Mouse (Mus musculus): ENCODE data around the gene Map2k2.
A peak's percentile ranks its signal among the peaks of the same experiment; 100 is the strongest.

The Map2k2 gene

DNA sequence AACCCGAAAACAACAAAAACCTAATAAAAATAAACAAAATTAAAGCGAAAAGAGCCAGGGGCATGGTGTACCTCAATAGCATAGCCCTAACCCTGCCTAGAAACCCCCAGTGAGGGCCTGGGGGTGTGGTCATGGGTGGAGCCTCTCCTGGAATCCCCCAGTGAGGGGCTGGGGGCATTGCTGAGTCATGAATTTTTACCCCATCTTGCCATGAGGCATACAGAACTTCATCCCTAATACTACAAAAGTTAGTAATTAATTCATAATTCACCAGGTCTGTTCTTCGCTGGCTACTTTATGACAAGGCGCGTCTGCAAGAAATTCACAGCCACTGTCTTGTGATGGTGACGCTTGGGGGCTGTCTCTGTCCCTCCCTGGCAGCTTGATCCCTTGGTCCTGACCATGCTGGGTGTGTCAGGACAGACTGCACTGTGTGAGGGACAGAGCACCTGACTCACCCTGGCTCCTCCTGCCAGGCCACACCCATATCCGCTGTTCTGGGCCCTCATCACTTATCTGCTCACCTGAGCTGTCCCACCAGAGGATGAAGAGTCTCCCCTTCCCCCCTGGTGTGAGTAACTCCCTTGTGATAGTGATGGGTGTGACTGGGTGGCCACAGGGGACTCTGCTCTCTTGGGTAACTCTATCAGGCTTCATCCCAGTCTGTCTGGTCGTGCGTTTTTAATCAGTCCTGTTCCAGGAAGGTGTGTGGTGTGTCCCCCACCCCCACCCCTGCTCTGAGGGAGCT, 10.6 kb upstream of the Map2k2 start:
- DNase-seq (ENCODE audit: low read depth, low spot score): no peak

DNA sequence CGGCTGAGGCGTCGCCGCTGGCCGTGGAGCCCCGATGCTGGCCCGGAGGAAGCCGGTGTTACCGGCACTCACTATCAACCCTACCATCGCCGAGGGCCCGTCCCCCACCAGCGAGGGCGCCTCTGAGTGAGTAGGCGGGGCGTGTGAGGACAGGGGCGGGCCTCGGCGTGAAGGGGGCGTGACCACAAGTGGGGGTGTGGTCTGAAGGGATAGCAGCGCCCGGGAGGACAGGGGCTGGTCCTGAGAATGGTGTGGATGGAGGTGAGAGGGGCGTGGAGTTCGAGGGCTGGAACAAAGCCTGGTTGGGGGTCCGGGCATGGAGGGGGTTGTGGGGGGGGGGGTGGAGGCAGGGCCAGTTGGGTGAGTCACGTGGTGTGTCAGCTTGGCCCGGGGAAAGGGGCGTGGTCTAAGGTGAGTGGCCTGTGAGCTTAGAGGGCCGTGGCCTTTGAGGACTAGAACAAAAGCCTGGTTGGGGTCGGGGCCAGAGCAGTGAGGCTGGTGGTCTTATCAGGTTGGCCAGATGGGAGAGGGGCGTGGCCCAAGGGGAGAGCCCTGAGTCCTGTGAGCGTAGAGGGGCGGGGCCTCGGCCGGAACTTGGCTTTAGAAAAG, 502 bp downstream of the Map2k2 start:
- peak; percentile 89 for DNase-seq (ENCODE audit: low read depth, low spot score)

DNA sequence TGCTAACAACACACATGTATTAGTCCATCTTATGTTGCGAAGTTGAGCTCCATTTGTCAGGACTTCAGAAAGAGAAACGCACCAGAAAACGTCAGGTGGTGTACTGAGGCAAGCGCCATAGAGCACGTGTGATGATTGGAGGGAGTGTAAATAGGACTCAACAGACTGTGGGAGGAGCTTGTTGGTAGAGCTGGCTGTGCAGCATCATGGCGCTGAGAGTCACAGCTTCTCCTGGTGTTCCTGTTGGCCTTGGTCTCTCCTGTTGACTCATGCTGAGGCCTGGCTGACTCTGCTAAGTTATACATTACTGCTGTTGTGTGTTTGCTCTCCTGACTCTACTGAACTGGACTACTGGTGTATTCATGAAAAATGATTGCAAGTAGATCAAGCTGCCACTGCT, 7.2 kb downstream of the Map2k2 start:
- DNase-seq (ENCODE audit: low read depth, low spot score): no peak

DNA sequence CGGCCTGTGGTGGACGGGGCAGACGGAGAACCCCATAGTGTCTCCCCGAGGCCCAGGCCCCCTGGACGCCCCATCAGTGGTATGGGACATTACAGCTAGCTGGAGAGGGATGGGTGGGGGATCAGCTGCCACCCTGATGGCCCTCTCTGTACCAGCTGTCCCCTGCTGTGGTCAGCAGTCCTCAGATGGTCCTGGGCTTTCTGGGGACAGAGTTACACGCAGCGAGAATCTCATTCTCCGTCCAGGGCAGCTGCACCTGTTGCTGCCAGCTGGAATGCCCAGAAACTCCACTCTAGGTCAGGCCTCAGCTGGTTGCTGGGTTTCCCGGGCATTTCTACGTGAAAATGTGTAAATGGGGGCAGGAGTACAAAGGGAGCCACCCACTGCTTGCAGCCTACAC, 13.9 kb downstream of the Map2k2 start:
- DNase-seq (ENCODE audit: low read depth, low spot score): no peak

DNA sequence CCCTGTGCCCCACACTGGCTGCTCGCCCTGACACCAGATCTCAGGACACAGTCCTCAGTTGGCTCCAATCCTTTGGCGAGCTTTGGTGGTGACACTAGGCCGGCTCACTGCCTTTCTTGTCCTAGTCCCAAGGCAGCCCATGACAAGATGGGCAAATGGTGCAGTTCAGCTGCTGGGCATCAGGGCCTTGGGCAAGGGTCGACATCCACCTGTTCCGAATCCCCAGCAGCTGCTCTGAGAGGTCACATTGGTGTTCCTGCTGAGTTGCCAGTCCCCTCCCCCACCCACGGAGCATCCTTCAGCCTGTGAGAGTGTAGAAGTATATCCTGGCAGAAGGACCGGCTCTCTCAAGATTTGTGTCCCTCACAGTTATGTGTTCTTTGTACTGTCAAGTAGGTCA, 14.9 kb downstream of the Map2k2 start:
- no peak for DNase-seq (ENCODE audit: low read depth, low spot score)

DNA sequence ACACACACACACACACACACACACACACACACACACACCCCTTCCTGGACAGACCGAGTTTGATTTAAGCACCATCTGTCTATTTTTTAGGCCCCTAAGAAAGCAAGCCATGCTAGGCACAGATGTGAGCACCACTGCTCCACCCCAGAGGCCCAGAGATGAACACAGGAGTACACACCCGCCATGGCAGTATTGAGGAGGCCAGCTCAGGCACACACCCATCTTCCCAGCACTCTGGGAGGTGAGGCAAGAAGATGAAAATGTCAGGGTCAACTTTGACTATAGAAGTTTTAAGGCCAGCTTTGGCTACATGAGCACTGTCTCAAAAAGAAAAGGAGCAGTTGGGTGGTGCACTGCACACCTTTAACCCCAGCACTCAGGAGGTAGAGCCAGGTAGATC, 17.2 kb downstream of the Map2k2 start:
- DNase-seq (ENCODE audit: low read depth, low spot score): no peak

DNA sequence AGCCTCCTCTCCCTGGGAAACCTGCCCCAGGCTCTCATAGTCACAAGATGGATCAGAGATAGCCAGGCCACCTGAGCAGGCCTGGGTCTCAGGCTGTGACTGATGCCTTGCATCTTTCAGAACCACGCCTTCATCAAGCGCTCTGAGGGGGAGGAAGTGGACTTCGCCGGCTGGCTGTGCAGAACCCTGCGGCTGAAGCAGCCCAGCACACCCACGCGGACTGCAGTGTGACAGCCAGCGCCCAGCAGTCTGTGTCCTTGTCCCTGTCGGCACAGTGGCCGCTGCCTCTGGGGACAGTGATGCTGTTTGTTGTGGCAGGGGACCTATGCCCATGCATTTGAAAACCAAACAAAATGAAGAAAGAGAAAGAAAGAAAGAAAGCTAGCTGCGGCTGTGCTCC, 17.8 kb downstream of the Map2k2 start:
- no peak for DNase-seq (ENCODE audit: low read depth, low spot score)

DNA sequence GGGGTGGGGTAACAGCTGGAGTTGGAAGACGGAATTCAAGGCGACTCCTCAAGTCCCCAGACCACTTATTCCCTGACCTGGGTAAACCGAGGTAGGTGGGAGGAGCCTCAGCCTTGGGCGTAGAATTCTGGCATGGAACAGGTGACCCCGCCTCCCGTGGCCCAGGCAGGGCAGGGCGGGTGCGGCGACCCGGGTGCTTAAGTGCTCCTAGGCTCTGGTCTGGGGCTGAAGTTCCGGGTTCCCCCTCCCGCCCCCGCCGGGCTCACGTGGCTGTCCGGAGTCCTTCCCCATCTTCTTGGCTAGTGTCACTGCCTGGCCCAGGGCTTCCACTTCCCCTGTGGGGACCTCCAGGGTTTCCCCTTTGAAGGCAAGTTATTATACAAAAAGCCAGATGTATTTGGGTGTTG, 28.5 kb downstream of the Map2k2 start:
- no peak for DNase-seq (ENCODE audit: low read depth, low spot score)

DNA sequence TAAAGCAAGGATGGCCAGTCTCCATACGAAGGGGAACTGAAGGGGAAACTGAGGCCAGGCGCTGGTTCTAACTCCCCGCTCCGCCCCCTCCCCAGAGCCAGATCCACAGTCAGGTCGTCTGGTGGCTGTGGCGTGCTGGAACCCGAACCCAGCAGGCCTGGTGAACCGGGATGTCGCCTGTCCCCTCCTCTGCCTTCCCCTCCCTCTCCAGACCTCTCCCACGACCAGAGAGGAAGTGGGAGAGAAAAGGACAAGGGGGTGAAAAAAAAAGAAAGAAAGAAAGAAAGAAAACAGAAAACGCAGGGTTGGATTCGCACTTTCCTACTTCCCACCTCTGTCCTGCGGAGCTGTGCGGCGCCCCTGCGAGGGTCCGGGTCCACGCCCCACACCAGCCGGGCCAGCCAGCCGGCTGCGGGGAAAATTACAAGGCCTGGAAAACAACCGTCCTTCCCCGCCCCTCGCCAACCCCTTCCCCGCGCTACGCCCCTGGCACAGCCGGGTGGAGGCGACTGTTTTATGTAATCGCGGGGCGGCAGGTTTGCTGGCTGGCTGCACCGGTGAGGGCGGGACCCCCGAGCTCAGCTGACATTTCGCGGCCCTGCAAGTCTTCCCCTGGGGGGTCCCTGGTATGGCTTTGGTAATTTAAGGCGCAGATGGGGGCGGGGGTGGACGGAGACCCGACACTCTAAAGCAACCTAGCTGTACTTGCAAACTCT, 29.4 kb downstream of the Map2k2 start, which contains the start of gene Zbtb7a:
Zbtb7a (plus strand) TSS at position 255 of the 716 bp plus-strand sequence.
- no peak for DNase-seq (ENCODE audit: low read depth, low spot score)

DNA sequence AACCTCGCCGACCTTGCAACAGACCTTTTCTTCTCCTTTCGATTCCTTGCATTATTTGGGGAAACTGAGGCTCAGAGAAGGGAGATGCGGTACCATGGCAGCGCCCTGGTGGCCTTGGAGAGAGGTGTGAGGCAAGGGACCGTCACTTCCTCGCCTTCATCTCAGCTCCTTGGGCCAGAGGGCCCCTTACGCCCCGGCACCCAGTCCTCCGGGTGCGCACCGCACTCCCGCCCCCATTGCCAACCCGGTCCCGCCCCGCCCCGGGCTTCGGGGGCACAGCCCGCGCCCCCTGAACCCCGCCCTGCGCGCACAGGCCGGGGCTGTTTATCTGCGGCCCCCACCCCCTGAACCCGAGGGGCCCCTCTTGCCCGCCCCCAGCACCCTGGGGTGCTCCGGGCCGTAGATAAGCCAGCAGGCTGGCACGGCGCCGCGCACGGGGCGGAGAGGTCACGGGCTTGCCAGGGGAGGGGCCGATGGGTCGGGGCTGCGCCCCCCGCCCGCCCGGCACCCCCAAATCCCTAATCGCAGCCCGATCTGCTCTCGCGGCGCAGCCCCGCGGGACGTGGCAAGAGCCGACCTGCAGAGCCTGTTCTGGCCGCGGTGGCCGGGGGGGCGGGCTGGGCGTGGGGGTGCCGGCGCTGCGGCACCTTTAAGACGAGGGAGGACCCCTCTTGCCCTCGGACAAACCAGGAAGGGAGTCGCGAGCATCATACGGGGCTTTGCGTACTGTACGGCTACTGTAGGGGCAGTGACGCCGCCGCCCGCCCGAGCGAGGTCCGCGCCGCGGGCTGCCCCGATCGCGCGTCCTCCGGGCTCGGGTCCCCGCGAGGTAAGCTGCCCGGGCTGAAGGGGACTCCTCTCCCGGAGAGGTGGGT, 30.4 kb downstream of the Map2k2 start:
- DNase-seq (ENCODE audit: low read depth, low spot score): peak; percentile 60

DNA sequence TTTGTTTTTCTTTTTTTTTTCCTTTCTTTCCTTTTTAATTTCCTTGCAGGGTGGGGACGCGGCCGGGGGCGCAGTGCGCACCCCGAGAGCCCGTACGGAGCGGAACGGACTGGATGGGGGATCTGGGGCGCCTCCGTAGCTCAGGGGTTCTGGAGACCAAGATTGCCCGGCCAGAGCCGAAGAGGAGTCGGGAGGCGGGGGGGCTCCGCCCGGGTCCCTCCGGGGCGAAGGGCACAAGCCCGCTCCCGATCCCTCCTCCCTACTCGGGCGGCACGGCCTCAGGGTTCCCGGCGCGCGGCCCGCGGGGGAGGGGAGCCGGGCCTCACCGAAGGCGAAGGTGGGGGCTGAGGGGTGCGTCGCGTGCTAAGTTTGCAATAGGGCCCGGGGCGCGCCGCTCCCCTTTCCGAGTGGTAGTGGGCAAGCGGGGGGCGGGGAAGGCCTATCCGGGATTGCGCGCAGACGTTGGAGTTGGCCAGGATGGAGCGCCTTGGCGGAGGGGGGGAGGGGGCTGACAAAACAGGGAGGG, 31.1 kb downstream of the Map2k2 start:
- no peak for DNase-seq (ENCODE audit: low read depth, low spot score)

DNA sequence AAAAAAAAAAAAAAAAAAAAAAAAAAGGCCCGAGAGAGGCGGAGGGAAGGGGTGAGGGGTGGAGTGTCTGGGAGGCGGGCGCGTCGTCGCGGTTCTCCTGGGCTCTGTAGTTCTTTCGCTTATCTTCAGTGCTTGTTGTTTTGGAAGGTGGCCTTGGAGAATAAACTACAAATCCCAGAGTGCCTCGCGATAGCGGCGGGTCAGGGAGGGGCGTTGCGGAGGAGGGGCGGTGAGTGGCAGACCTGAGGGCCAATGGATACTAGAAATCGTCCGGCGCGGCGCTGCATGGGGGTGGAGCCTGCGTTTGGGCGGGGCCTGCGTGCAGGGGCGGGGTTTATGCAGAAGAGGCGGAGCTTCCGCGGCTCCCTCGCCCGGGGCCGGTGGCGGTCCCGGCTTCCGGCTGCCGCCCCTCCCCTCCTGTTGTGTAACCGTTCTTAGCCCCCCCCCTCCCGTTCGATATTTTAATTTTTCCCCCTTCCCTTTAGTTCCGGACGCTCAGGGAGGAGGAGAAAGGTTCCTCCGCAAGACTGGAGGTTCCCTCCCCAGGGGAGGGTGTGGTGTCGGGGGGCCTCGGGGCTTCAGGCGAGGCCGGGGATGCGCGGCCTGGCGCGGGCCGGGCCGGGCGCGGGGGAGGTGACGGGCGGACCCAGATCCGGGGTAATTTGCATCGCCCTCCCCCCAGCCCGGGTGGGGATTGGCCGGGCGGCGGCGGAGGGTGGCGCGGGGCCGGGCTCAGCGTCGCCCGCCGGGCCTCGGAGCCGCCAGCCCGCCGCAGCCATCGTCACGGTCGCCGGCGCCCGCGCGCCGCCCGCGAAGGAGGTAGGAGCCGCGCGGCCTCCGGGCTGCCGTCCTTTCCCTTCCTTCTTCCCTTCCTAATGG, 31.8 kb downstream of the Map2k2 start:
- DNase-seq (ENCODE audit: low read depth, low spot score): peak; percentile 99

DNA sequence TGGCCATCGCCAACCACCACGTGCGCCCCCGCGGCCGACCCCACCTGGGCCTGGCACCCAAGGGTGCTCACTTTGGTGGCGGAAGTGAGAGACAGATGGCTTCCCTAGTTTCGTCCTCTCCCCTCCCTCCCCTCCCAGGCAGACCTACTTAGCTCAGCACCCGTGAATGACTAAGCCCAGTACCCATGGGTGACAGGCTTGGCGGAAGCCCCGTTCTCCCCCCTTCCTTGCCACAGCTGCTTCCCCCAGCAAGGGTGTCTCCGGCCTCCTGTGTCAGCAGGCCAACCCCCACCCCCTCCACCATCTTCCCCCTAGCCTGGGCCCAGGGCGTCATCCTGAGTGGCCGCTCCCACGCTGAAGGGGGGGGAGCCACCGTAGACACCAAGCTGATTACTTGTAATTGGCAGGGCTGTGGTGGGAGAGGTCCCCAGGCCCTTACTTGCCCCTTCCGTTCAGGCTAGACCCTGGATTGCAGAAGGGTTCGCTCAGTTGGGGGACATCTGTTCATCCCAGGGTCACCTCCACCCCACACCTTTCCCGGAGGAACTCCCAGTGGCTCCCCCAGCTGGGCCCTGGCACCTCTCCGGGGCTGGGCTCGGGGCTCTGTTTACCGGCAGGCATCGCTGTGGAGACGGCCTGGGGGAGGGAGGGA, 32.5 kb downstream of the Map2k2 start:
- DNase-seq (ENCODE audit: low read depth, low spot score): no peak

DNA sequence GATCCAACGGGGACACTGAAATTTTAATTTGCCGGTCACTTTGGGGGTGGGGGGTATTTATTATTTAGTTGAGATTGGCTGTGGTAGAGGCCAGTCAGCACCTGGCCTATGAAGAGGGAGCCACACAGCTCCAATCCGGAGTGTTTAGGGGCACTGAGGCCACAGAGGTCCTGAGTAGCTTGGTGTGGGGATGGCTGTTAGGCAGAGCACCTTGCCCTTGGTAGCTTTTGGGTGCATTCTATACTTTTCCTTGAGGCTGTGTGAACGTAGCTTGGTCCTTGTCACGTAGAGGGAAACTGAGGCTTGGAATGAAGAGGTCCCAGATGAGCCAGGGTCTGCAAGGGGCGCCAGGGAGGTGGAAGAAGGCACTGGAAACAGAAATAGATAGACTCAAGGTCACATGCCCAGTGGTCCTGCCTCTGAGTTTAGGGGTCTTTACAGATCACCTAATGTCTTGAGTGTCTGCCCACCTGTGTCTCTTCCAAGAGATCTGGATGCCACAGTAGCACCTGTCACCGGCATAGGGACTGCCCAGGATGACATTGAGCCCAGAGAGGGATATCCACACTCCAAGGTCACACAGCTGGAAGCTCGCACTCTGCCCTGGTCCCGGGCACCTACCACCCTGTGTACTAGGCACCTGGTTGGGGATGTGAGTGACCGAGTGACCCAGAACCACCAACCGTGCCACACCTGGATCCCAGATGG, 33.3 kb downstream of the Map2k2 start:
- DNase-seq (ENCODE audit: low read depth, low spot score): no peak

DNA sequence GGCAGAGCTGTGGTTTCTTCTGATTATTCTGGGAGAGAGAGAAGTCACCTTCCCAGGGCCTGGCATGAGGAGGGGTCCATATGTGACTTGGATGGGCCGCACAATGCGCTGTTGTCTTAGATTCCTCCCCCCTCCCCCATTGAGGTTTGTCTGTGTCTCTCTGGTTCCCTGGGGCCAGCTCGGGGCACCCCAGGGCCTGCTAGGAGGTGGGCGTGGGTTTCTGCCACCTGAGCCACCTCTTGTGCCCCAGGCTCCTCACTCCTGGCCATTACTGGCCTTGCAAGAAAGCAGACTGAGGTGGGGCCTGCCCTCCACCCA, 33.8 kb downstream of the Map2k2 start:
- DNase-seq (ENCODE audit: low read depth, low spot score): no peak

DNA sequence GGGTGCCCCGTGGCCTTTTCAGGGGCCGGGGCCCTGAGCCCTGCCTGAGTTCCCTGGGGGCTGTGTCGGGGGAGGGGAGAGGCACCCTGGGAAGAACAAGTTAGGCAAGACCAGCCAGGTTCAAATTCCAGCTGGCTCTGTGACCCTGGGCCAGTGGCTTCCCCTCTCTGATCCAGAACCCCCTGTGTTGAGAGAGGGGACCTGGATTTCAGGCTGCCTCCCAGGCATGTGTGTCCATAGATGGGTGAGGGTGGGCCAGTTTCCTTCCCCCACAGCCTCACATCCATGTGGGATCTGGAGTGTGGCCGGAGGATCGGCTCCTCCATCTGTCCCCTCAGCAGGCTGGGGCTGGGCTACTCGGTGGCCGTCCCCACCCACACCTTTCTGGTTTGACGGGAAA, 34.3 kb downstream of the Map2k2 start:
- DNase-seq (ENCODE audit: low read depth, low spot score): no peak

DNA sequence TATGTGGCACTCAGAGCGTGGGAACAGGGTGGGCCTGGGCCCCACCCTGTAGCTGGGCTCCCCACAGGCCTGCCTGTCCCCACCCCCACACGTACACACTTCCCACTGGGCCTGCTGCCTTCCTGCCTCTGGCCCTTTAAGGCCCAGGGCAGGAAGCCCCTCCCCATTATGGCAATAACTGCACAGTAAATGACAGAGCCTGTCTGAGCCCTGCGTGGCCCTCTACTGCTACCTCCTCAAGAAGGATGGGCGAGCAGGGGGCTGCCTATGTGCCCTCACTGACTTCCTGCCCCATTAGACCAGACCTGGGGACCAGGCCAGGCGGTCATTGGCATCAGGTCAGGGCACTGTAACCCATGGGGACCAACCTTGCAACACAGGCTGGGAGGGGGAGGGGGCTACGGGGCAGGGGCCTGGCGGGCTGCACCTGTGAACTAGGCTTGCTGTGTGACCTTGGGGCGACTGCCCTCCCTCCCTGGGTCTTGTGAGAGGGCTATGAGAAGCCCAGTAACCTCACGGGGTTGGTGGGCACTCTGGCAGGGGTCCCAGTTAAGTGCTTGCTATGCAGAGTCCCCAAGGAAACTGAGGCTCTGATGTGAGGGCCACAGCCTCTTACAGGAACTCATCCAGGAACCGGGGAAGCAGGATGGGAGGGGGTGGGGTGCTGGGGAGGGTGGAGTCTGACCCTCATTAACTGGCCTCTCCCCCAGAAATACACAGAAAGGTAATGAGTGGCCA, 35.2 kb downstream of the Map2k2 start:
- no peak for DNase-seq (ENCODE audit: low read depth, low spot score)

DNA sequence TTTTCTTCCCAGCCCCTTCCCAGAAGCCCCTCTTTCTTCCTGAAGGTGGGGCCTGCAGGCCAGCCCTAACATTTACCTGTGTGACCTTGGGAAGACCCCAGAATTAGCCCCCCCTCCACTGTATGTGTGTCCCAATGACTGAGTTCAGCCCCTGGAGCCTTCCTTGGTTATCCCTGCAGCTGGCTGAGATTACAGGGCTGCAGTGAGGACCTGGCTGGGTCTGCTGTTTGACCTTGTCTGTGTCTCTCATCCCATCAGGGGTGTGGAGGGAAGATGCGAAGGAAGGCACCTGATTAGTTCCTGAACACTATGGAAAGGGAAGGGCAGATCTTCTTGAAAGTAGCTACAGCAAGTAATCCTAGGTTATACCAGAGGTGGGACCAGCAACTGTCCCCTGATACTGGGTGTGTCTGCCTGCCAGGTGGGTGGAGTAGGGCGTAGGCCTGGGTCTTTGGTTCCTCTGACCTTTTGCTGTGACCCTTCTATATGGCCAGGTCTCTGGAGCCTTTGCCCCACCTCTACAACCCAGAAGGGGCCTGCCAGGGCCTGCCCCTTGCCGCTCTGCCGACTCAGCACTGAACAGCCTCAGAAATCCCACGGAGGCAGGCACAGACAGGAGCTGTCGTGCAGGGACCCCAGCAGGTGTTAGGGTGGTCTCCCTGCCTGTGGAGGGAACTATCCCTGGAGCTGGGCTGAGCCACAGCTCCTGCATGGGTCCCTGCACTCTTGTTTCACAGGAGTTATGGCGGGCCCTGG, 35.9 kb downstream of the Map2k2 start:
- DNase-seq (ENCODE audit: low read depth, low spot score): no peak
